Mouse (Mus musculus) bone marrow, adult 2 months (tissue): ENCODE results near the gene Lmo7. TPM values are rescaled to one million over a fixed set of nuclear protein-coding genes. Genes with fewer than 3 reads are reported as not detected.

ENCODE experiments used
- H3K27ac ChIP-seq: fragments of 200-500 bp; 2 replicates; pipeline ENCODE4 v1.5.1; 2012; ENCODE audit warnings: low read depth, mild to moderate bottlenecking, control low read depth, inconsistent platforms, low read length; ENCODE audit not compliant: control insufficient read depth, poor library complexity, insufficient read depth
- H3K4me1 ChIP-seq: fragments of 200-500 bp; 2 replicates; pipeline ENCODE4 v1.6.1; 2011; ENCODE audit warnings: low read length; ENCODE audit not compliant: control insufficient read depth, insufficient read depth
- H3K4me3 ChIP-seq: fragments of 200-500 bp; replicated peaks from 2 replicates; pipeline ENCODE3; 2011; ENCODE audit warnings: mild to moderate bottlenecking, low read depth, low read length, control low read depth; ENCODE audit not compliant: control insufficient read depth
- CTCF ChIP-seq: fragments of 200-500 bp; IDR thresholded peaks from 2 replicates; pipeline ENCODE4 v1.5.1; 2011; ENCODE audit warnings: low read length, control low read depth; ENCODE audit not compliant: control insufficient read depth, insufficient read depth
- POLR2A ChIP-seq: fragments of 200-500 bp; IDR thresholded peaks from 2 replicates; pipeline ENCODE4 v1.6.1; 2011; ENCODE audit warnings: low read depth, mild to moderate bottlenecking, control low read depth, low read length, borderline replicate concordance; ENCODE audit not compliant: control insufficient read depth
- WGBS: fragments of 180-500 bp; shearing (Covaris S2); methylation state at CpG from one replicate; pipeline ENCODE4 v1.1.7; 2018; 5-methylcytosine and 5-hydroxymethylcytosine counted together
- polyA plus RNA-seq: library from polyadenylated mRNA; stranded (reverse); fragments of >200 nt; gene quantifications from 2 replicates; pipeline ENCODE4 v1.2.4, GENCODE M21; 2011; ENCODE audit warnings: low replicate concordance; ENCODE audit not compliant: missing spikeins, insufficient read depth, insufficient read length

The Lmo7 gene
- polyA plus RNA-seq, 1 experiment = 5.1 TPM

GRCm38 (mm10) chr14:101933551-101933950 is 203.8 kb downstream of the Lmo7 start:
- TF ChIP-seq CTCF = no peak
- TF ChIP-seq POLR2A = no peak
- H3K27ac ChIP-seq = no peak overlapping the region
- WGBS = 86% methylated on average over 9 of the region's 9 CpGs
- no peaks in the 10 kb centered on the region for H3K4me1 ChIP-seq
- H3K4me3 ChIP-seq = no peak overlapping the region

DNA sequence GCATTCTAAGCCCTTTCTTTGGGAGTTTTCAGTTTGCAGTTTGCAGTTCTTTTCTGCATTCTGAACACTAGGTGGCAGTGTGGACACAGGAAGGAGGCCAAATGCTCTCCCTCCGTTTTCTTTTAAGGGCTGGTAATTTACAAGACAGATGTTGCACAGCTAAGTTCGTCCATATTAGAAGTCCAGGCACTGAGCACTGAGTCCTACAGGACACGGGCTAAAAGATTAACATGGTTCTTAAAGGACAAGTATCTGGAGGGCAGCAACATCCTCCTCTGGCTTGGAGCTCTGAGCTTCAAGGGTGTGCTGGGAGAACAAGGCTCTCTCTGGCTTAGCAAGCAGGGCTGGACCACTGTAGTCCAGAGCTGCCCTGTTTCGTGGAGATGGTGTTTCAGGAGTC is 213.2 kb downstream of the Lmo7 start:
- H3K4me3 ChIP-seq = no peak overlapping the region
- no peak overlapping the region for H3K27ac ChIP-seq
- 8% methylated on average over 4 of the region's 4 CpGs for WGBS
- peaks cover 1% of the 10 kb centered on the region; the same call in 1 of the 2 replicates for H3K4me1 ChIP-seq
- TF ChIP-seq CTCF (peak; percentile 22; the same call in 1 of the 2 replicates), POLR2A (no peak)

GRCm38 (mm10) chr14:101946711-101947516 is 217.2 kb downstream of the Lmo7 start:
- Histone ChIP-seq H3K27ac (no peak overlapping the region), H3K4me3 (no peak overlapping the region), H3K4me1 (peaks cover 1% of the 10 kb centered on the region; the same call in 1 of the 2 replicates)
- peak; percentile 35; the same call in 1 of the 2 replicates for TF ChIP-seq CTCF
- TF ChIP-seq POLR2A = no peak
- 56% methylated on average over 21 of the region's 21 CpGs for WGBS

GRCm38 (mm10) chr14:101949114-101949513 is 219.4 kb downstream of the Lmo7 start:
- Histone ChIP-seq H3K27ac (no peak overlapping the region), H3K4me1 (no peaks in the 10 kb centered on the region; the same call in 1 of the 2 replicates), H3K4me3 (no peak overlapping the region)
- WGBS = 37% methylated on average over 2 of the region's 2 CpGs
- TF ChIP-seq POLR2A = no peak
- TF ChIP-seq CTCF = no peak

DNA sequence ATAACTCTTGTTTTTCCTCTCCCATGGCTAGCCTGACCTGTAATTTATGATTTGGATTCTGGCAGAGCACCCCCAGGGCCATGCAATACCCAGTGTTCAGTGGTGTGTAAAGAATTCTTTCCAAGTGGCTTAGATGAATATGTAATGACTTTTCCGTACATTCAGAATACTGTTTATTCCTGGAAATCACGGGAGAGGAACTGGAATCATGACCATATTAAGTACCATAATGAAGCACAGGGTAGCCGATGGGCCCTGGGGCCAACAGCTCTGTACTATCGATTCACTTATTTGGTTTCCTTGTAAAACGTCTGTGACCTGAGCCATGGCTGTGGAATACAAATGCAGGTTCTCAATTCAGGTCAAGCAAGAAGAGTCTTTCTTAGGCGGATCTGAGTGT is 221.3 kb downstream of the Lmo7 start:
- Histone ChIP-seq H3K4me3 (no peak overlapping the region), H3K4me1 (no peaks in the 10 kb centered on the region; the same call in 1 of the 2 replicates), H3K27ac (no peak overlapping the region)
- WGBS = 78% methylated on average over 6 of the region's 6 CpGs
- TF ChIP-seq POLR2A (no peak), CTCF (no peak)

DNA sequence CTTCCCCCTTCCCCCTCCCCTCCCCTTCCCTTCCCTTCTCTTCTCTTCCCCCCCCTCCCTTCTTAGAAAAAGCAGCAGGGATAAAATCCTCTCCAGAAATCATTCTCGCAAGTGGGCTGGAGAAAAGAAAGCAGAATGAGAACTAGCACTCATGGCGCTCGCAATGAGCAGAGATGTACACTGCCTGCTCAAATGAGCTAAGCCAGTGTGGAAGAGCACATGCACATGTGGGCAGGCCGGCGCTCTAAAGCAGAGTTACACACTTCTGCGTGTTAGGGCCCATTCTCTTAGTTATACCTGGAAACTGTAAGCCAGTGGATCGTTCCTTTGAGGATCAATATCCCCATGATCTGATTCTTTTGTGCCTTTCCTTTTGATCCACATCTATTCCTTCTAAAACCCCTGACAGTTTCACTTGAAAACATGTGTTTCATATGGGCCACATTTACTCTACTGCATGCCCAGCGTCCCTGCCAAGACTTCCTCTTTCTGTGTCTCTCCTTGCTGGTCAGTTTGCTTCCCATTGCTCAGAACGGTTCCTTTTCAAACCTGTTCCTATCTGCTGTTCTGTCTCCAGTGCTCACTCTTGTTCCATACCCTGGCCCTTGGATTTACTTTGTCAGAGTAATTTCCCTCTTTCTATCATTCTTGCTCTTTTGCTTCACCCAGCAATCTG is 224.2 kb downstream of the Lmo7 start:
- no peak overlapping the region for H3K27ac ChIP-seq
- H3K4me3 ChIP-seq = no peak overlapping the region
- WGBS = 54% methylated on average over 9 of the region's 9 CpGs
- H3K4me1 ChIP-seq = no peaks in the 10 kb centered on the region; the same call in 1 of the 2 replicates
- TF ChIP-seq POLR2A (no peak), CTCF (no peak)

- Histone ChIP-seq H3K27ac (no peak overlapping the region), H3K4me3 (no peak overlapping the region), H3K4me1 (no peaks in the 10 kb centered on the region)
- WGBS = 80% methylated on average over 6 of the region's 6 CpGs
- no peak for TF ChIP-seq POLR2A
These were observed 234.6 kb downstream of the Lmo7 start for GRCm38 (mm10) chr14:101964381-101964780.

- no peaks in the 10 kb centered on the region for H3K4me1 ChIP-seq
- TF ChIP-seq POLR2A = no peak
- TF ChIP-seq CTCF = no peak
- WGBS = 80% methylated on average over 1 of the region's 1 CpGs
- no peak overlapping the region for H3K4me3 ChIP-seq
- no peak overlapping the region for H3K27ac ChIP-seq
These were observed 235.2 kb downstream of the Lmo7 start for GRCm38 (mm10) chr14:101964956-101965355.
